Mouse (Mus musculus): ENCODE results near the gene Adora3. TPM values are rescaled to one million over a fixed set of nuclear protein-coding genes. Genes with fewer than 3 reads are reported as not detected.
A peak's percentile ranks its signal among the peaks of the same experiment; 100 is the strongest.

Gene Adora3
- polyA plus RNA-seq, 1 experiment: 0.19 TPM

DNA sequence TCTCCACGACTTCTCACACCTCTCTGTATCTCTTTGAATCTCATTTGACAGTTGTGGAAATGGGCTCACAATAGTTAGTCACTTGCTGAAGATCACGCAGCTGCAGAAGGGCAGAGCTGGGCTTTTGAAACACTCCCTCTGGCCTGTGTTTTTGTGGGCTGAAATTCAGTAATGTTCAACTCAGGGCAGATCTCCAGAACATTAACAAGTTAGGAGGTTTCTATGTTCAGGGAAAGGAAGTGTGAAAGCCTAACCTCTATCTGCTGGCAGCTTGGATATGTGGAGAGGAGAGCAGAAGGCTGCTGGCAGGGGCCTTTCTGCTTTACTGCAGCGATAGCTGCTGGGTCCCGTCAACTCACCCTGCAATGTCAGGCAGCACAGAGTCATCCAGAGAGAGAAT lies 19.6 kb downstream of the Adora3 start:
- no peaks in the 10 kb centered on the region for H3K9me3 ChIP-seq
- peaks cover 70% of the 10 kb centered on the region for H3K4me1 ChIP-seq
- H3K27me3 ChIP-seq (replicated peaks): no peaks in the 10 kb centered on the region
- TF ChIP-seq FLI1 (IDR thresholded peaks at IDR 0.05; ENCODE audit: low read length) (no peak), GATA1 (IDR thresholded peaks at IDR 0.05; ENCODE audit: borderline replicate concordance, low read length) (no peak)
- H3K36me3 ChIP-seq (replicated peaks; ENCODE audit: low read length): peaks cover 12% of the 10 kb centered on the region
- peak overlapping the region; percentile 11 for H3K4me3 ChIP-seq (replicated peaks)

DNA sequence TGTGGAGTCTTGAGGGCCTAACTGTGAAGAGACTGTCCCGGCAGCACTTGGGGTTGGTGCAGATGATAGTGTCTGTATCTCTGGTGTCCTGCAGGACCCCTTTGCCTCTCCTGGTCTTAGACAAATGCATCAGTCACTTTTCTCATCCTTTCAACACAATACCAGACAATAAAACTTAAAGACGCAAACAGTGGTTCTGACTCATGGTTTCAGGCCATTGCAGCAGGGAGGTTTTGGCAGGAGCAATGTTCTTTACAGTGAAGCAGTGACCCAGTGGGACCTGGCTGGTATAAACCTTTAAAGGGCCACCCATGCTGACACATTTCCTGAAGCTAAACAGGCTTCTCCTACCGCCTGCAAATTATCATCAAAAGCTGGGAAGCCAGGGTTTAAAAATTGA lies 20.5 kb downstream of the Adora3 start:
- Histone ChIP-seq H3K9me3 (no peaks in the 10 kb centered on the region), H3K4me3 (replicated peaks) (peak overlapping the region; percentile 82), H3K4me1 (peaks cover 79% of the 10 kb centered on the region), H3K36me3 (replicated peaks; ENCODE audit: low read length) (peaks cover 12% of the 10 kb centered on the region), H3K27me3 (replicated peaks) (no peaks in the 10 kb centered on the region)
- TF ChIP-seq GATA1 (IDR thresholded peaks at IDR 0.05; ENCODE audit: borderline replicate concordance, low read length): no peak
- TF ChIP-seq FLI1 (IDR thresholded peaks at IDR 0.05; ENCODE audit: low read length): no peak

DNA sequence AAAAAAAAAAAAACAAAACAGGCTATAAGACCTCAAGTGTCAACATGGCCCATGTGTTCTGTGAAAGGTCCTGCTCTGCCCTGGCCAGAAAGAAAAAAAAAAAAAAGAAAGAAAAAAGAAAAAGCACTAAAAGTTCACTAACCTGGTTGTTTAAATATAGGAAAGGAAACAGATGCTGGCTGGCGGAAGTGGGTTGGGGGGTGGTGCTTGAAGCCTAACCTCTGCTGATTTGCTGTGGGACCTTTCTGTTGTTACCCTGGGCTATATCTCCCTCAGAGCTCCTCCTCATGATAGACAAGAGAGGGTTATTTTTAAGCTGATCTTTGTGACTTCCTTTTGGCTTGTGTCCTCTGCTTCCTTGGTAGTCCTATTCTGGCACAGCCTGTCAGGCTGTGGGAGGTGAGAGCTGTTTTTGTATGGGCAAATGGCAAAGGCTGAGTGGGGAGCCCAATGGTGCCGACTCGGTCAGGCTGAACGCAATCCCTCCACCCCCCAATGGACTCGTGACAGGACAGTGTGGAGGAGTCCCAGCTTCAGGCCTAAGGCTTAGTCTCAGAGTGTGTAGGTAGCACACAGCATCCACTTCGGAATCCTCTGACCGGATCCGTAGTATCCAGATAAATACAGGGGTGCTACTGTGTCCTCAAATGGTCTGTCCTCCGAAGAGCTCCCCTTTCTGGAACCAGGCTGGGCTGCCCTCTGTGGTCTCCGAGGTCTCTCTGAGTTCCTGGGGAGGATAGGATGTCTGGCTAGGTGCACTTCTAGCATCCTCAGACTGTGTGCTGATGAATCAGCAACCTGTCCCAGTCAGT lies 21.3 kb downstream of the Adora3 start:
- Histone ChIP-seq H3K27me3 (replicated peaks) (no peaks in the 10 kb centered on the region), H3K4me3 (replicated peaks) (peak overlapping the region; percentile 90), H3K9me3 (no peaks in the 10 kb centered on the region), H3K36me3 (replicated peaks; ENCODE audit: low read length) (peaks cover 13% of the 10 kb centered on the region), H3K4me1 (peaks cover 88% of the 10 kb centered on the region)
- TF ChIP-seq FLI1 (IDR thresholded peaks at IDR 0.05; ENCODE audit: low read length) (no peak), GATA1 (IDR thresholded peaks at IDR 0.05; ENCODE audit: borderline replicate concordance, low read length) (no peak; the same call in 2 of the 3 replicates)

DNA sequence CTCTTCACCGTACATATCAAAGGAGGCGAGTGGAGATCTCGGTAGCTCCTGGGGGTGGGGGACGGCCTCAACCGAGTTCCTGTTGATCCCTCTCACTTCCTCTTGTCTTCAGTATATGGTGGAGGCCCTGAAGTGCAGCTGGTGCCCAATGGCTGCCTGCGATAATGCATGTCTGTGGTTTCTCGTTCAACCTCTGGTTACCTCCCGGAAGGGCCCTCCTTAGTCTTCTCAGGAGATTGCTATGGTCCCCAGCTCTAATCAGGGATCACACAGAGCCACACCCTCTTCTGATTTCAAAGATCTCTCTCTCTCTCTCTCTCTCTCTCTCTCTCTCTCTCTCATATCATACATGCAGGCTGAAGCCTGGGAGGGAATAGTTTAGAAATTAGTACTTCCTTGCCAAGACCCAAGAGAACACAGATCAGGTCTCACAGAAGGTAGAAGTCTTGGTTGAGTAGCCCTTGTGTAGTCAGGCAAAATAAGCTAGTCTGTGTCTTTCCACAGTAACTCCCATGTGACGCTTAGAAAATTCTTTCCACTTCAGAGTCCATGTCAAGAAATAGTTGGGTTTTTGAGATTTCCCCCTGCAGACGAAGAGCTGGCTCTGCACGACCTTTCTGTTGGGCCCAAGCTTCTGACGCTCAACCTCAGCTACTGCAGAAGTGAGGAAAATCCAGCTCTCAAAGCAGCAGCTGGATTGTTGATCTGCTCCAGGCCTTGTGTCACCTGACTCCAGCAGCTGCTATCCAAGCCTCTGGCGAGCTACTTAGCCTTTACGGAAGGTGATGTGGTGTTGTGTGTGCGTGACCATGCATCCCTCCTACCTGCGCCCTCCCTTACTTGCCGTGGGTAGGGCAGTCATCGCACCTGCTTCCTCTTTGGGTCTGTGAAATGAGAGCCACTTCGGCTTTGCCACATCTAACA lies 22.2 kb downstream of the Adora3 start:
- Histone ChIP-seq H3K9me3 (no peaks in the 10 kb centered on the region), H3K27me3 (replicated peaks) (no peaks in the 10 kb centered on the region), H3K36me3 (replicated peaks; ENCODE audit: low read length) (peaks cover 16% of the 10 kb centered on the region), H3K4me1 (peaks cover 96% of the 10 kb centered on the region), H3K4me3 (replicated peaks) (peak overlapping the region; percentile 90)
- TF ChIP-seq FLI1 (IDR thresholded peaks at IDR 0.05; ENCODE audit: low read length): no peak
- TF ChIP-seq GATA1 (IDR thresholded peaks at IDR 0.05; ENCODE audit: borderline replicate concordance, low read length): no peak; the same call in 2 of the 3 replicates

DNA sequence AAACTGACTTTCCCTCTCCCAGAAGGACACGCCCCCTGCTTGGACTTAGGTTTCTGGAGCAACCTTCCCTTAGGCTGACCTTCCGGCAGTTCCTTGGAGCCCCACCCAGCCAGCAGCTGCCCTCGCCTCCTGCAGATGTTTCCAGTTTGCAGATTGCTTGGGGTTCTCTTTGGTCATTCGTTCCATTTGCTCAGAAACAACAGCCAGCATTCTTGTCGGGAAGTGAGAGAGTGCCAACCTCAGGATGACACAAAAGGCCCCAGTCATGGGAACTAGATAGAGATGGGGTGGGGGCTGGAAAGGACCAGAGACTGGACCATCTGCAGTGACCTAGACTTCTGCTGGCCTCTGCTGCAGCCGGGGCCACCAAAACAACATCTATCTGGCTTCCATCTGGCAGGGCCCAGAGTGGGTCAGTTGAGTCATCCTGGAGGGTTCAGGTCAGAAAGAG lies 23.3 kb downstream of the Adora3 start:
- Histone ChIP-seq H3K36me3 (replicated peaks; ENCODE audit: low read length) (peaks cover 18% of the 10 kb centered on the region), H3K4me1 (peaks cover 100% of the 10 kb centered on the region), H3K9me3 (no peaks in the 10 kb centered on the region), H3K27me3 (replicated peaks) (no peaks in the 10 kb centered on the region), H3K4me3 (replicated peaks) (peak overlapping the region; percentile 90)
- no peak for TF ChIP-seq FLI1 (IDR thresholded peaks at IDR 0.05; ENCODE audit: low read length)
- no peak for TF ChIP-seq GATA1 (IDR thresholded peaks at IDR 0.05; ENCODE audit: borderline replicate concordance, low read length)

DNA sequence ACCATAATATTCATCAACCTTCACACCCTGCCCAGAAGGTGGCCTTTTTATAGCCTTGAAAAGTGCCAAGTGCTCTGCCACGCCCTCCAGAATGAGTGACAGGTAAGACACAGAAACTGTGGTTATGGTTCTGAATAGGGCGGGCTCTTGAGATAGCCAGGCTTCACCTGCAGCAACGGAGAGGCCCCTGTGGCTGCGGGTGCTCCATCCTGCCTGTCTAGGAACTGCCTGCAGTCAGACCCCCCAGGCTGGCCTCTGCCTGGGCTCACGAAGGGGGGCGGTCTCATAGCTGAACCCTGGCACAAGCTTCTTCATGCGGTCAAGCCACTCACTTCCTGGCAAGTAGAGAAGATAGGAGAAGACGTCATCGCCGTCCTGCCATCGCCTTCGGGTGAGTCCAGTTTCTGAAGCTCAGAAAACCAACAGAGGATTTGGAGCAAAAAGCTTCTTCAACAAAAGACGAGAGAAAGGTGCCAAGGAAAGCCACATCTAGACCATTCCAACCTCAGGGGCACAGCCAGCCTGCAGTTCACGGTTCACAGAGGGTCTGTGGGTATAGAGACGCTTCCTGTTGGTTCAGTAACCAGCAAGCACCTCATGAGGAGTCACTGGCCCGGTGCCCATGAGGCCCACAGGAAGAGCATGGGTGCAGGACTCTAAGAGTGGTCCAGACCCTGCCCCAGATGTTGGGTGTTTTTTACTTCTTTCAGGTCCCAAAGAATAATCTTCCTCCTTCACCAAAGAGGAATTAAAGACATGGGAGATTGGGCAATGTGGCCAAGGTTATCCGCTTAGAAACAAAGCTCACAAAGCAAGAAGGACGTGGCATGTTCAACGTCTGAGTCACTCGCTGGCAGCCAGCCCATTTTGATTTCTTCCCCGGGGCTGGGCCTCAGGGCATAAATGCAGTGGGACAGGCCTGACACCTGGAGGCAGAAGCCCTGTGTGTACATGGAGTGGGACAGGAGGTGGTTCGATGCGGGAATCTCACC lies 24.2 kb downstream of the Adora3 start:
- Histone ChIP-seq H3K4me1 (peaks cover 100% of the 10 kb centered on the region), H3K9me3 (no peaks in the 10 kb centered on the region), H3K36me3 (replicated peaks; ENCODE audit: low read length) (peaks cover 20% of the 10 kb centered on the region), H3K4me3 (replicated peaks) (peak overlapping the region; percentile 90), H3K27me3 (replicated peaks) (no peaks in the 10 kb centered on the region)
- TF ChIP-seq GATA1 (IDR thresholded peaks at IDR 0.05; ENCODE audit: borderline replicate concordance, low read length) (0 out of 3 replicates have a peak, but pooled peaks have one; percentile 15), FLI1 (IDR thresholded peaks at IDR 0.05; ENCODE audit: low read length) (no peak)

DNA sequence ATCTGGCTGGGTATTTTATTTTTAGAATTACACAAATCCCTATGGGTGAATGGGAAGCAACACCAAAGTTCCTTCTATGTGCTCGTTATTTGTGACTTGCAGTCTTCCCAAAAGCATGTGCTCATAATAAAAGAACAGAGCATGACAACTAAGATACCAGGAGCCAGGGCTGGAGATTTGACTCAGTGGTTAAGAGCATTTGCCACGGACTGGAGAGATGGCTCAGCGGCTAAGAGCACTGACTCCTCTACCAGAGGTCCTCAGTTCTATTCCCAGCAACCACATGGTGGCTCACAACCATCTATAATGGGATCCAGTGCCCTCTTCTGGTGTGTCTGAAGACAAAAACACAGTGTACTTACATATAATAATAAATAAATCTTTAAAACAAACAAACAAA lies 26.2 kb downstream of the Adora3 start:
- no peak for TF ChIP-seq FLI1 (IDR thresholded peaks at IDR 0.05; ENCODE audit: low read length)
- TF ChIP-seq GATA1 (IDR thresholded peaks at IDR 0.05; ENCODE audit: borderline replicate concordance, low read length): no peak
- Histone ChIP-seq H3K4me1 (peaks cover 100% of the 10 kb centered on the region), H3K9me3 (no peaks in the 10 kb centered on the region)

DNA sequence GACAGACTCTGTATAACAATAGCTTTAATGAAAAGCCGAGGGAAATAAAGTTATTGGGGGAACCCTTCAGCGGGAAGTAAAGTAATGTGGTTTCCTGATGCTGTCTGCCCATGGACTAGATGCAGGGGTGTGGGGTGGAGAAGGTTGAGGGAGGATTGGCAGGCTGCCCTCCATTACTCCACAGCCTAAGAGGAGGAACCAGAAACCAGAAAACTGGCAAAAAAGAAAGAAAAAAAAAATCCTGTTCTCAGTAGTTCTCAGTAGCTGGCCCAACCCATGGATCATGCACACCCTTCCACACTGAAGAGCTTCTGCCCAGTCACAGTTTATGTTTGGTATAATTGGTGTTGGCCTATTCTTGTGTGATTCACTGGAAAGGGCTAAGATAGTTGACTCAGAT lies 27.7 kb downstream of the Adora3 start:
- TF ChIP-seq GATA1 (IDR thresholded peaks at IDR 0.05; ENCODE audit: borderline replicate concordance, low read length) (no peak), FLI1 (IDR thresholded peaks at IDR 0.05; ENCODE audit: low read length) (no peak)
- H3K9me3 ChIP-seq: no peaks in the 10 kb centered on the region
- no peaks in the 10 kb centered on the region for H3K27me3 ChIP-seq (replicated peaks)
- H3K4me1 ChIP-seq: peaks cover 100% of the 10 kb centered on the region
- peaks cover 28% of the 10 kb centered on the region for H3K36me3 ChIP-seq (replicated peaks; ENCODE audit: low read length)
- H3K4me3 ChIP-seq (replicated peaks): no peak overlapping the region

More for the DNA sequence above, 26.2 kb downstream of the Adora3 start:
- peaks cover 20% of the 10 kb centered on the region for H3K36me3 ChIP-seq (replicated peaks; ENCODE audit: low read length)
- H3K27me3 ChIP-seq (replicated peaks): no peaks in the 10 kb centered on the region
- no peak overlapping the region for H3K4me3 ChIP-seq (replicated peaks)

DNA sequence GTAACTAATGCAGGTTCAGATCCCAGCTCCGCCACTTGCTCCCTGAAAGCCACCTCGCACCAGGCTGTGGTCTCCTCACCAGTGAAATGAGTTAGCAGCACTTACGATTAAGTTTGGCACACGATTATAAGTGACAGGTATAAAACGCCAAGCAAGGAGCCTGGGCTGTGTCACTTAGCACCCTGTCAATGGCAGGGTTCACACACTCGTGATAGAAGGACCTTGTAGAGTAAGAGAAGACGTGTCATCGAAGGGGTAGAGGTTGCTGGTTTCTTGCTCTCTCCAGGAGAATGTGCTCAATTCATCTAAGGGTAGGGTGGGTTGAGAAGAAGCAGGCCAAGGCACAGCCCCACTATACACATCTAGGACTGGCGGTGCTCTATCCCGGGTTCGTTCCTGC lies 28.2 kb downstream of the Adora3 start:
- TF ChIP-seq FLI1 (IDR thresholded peaks at IDR 0.05; ENCODE audit: low read length) (no peak), GATA1 (IDR thresholded peaks at IDR 0.05; ENCODE audit: borderline replicate concordance, low read length) (no peak)
- H3K4me1 ChIP-seq: peaks cover 100% of the 10 kb centered on the region
- H3K4me3 ChIP-seq (replicated peaks): peak overlapping the region; percentile 5
- no peaks in the 10 kb centered on the region for H3K27me3 ChIP-seq (replicated peaks)
- H3K9me3 ChIP-seq: no peaks in the 10 kb centered on the region
- H3K36me3 ChIP-seq (replicated peaks; ENCODE audit: low read length): peaks cover 28% of the 10 kb centered on the region

Measured in megakaryocyte, embryonic 14.5 days (primary cell).